Mouse (Mus musculus) spleen, adult 18-20 months (tissue): ENCODE measurements around the gene Zmynd15.
"Not testable (repeated sequence)": the region's sequence is repeated elsewhere in the genome, so short reads cannot be mapped to it uniquely, and the experiment has no call there.

Experiments
- DNase-seq, 2 experiments: peaks; one replicate each; pipeline ENCODE4 v3.0.0; 2022; ENCODE audit warnings: mixed read lengths in 2 of 2

Zmynd15 gene

DNA sequence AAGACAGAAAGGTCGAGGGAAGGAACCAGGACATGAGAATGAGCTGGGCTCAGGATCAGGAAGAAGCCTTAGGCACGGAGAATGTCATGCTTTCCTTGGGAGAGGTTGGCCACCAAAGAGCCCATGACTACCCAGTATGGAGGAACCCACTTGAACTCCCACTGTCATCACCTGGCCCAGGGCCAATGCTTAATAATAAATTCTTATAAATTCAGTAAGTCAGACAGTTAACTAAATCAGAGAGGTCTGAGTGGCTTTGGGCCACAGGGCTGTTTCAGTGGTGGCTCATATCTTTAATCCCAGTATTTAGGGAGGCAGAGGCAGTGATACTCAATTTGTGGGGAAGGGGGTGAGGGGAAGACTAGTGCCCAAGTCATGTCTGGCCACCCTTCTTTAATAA, 8.3 kb upstream of the Zmynd15 start:
- DNase-seq, result no peak

- DNase-seq, result peak; percentile 90 to 93
Measured at GRCm38 (mm10) chr11:70451797-70452498, 7.3 kb upstream of the Zmynd15 start, which contains the start of gene Med11. Gene Med11, plus strand, starts transcription at chr11:70451919.

- peak in 1 of 2 experiments; percentile 35 for DNase-seq
Measured at GRCm38 (mm10) chr11:70453261-70454044, 5.8 kb upstream of the Zmynd15 start.

- DNase-seq, result no peak
Measured at GRCm38 (mm10) chr11:70459601-70460101, 418 bp downstream of the Zmynd15 start, which contains the start of gene Cxcl16. Gene Cxcl16, minus strand, starts transcription at chr11:70459984.

DNA sequence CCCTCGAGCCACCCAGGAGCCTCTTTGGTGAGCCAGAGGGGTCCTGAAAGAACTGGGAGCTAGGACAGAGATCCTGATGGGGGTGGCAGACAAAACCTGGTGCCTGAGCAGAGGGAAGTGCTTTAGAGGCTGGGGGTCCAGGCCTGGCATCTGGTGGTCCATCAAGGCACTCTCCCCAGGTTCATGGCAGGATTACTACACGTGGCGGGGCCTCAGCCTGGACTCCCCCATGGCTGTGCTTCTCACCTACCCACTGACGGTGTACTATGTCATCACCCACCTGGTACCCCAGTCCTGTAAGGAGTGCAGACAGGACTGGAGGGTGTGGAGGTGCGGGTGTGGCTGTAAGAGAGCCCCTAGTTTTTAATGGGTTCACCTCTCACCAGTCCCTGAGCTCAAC, 4.7 kb downstream of the Zmynd15 start:
- no peak for DNase-seq

- no peak for DNase-seq
Measured at GRCm38 (mm10) chr11:70465211-70465610, 6.0 kb downstream of the Zmynd15 start.

DNA sequence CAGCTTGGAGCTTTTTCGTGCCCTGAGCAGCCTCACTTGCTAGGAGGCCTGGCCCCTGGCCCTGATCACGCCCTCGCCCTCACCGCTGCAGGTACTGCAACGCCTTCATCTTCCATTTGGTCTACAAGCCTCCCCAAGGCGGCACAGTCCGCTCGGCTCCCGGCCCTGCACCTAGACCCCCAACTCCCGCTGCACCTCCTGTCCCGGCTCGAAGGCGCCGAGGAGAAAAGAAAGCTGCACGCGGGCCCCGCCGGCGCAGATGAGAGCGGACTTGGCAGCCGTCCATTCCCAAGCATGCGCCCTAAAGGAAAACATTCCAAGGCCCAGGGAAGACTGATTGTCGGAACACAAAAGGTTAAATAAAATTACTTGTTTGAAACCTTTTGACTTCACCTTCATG, 6.6 kb downstream of the Zmynd15 start:
- DNase-seq, result no peak

GRCm38 (mm10) chr11:70467902-70468619, 8.8 kb downstream of the Zmynd15 start:
- no peak for DNase-seq

DNA sequence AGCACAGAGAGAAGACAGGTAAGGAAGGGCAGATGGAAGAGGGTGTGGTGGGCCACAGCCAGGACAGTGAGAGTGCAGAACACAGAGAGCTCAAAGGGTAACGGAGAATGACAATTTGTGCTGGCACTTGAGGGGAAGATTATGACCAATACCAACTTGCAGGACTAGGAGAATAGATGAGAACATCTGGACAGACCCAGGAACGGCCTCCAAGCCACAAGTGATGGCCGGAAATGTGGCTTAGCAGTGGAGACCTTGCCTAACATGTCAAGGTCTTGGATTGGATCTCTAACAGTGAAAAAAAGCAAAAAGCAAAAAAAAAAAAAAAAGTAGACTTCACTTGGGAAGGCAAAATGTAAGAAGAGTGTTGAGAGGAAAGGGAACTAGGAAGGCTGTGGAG, 10.5 kb downstream of the Zmynd15 start:
- DNase-seq, result no peak

GRCm38 (mm10) chr11:70472716-70473115, 13.5 kb downstream of the Zmynd15 start:
- no peak for DNase-seq

GRCm38 (mm10) chr11:70473291-70473690, 14.1 kb downstream of the Zmynd15 start:
- not testable (repeated sequence) for DNase-seq

GRCm38 (mm10) chr11:70474872-70475534, 15.8 kb downstream of the Zmynd15 start:
- DNase-seq, result no peak

DNA sequence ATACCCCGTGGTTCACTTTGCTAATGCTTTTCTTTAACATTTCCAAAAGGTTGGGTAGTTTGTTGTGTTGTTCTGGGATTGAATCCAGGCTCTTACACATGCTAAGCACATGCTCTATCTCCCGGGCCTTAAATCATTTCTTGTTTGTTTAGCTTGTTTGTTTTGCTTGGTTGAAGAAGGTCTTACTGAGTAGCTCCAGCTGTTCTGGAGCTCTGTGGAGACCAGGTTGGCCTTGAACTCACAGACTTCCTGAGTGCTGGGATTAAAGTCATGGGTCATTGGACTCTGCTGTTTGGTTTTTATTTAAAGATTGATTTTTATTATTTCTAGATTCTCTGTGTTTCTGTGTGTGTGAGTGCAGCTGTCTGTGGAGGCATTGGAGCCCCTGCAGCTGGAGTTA, 26.3 kb downstream of the Zmynd15 start:
- DNase-seq, result no peak

GRCm38 (mm10) chr11:70487816-70488215, 28.6 kb downstream of the Zmynd15 start:
- no peak for DNase-seq

DNA sequence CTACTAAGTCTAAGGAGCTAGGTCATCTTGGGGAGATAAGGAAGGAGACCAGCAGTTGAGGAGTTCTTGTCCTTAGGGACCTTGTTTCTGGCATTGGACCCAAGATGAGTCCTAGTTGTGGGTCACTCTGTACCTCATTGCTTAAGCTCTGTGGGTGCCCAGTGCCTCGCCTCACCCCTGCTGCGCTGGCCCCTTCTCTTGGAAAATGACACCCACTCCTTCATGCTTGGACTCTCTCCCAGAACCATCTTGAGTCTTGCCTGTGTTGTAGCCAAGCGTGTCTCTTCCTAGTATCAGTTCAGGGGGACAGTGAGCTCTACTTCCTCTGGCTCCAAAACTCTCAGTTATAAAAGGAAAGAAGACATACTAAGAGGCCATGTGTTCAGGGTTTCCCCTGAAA, 29.9 kb downstream of the Zmynd15 start:
- no peak for DNase-seq

DNA sequence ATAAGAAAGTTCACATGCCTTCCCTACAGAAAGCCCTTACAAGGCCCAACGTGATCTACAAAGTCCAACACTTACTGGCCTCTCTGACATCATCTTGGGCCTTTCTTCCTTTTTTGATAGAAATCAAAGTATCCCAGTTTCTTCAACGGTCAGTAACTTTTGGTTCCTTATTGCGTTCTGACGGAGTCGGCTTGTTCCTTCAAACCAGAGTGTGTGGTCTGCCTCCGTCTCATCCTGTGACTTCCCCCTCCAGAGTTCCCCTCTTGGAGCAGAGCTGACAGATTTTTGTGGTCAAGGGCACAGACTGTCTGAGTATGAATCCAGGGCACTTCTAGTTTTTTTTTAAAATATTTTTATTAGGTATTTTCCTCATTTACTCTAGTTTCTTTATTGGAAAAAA, 30.5 kb downstream of the Zmynd15 start:
- DNase-seq, result no peak

DNA sequence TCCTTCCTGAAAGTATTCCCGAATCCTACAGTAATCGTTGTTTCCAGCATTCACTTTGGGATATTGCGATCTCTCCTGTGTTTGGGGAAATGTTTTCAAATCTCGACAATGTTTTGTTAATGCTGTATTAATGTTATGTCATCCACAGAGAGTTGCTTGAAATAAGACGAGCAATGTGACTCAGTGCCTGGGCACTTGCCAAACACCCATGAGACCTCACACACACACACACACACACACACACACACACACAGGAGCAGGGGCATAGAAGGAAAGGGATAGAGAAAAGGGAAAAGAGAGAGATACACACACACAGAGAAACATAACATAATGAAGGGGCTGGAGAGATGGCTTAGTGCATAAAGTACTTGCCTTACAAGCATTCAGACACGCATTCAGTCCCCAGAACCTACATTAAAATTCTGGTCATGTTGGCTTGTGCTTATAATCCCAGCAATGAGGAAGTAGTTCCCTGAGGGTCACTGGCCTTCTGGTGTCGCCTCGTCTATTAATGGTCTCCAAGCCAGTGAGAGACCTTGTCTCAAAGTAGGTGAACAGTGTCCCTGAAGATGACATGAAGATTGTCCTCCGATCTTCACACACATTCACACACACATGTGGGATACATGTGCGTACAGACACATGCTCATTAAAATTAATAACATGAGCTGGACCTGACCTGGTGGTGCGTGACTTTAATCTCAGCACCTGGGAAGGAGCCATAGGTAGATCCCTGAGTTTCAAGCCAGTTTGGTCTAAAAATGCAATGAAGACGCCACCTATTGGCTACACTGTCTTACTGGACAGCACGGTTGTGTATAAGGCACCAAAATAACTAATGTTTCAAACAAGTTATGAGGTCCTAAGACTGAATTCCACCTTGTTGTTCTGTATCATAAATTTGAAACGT, 40.6 kb downstream of the Zmynd15 start:
- no peak for DNase-seq

DNA sequence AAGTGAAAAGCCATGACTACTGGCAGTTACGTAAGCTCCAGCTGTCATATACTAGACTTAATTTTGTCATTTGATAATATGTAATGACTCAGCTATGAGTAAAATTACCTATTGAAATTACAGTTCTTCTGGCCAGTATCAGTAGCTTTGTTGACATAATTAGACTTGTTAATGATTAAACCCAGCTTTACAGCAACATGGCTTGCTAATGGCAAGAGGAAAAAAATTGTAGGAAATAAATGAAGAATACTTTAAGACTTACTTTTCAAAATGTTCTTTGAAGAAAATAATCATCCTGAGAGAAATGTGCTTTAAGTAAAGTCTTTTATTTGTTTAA, 41.2 kb downstream of the Zmynd15 start:
- no peak for DNase-seq

DNA sequence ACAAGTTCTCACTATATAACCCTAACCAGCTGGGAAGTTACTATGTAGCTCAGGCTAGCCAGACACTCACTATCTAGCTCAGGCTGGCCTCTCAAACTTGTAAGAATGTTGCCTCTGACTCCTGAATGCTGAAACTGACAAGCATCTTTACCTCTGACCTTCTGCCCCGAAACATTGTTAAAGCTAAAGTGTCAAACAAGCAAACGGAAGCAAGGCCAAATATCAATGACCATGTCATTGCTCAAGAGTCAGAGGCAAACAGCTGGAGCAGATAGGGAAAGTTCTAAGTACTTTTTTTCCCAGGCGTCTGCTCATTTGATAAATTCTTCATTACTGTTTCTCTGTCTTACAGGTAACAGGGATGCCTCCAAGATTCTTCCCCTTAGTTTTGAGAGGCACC, 42.8 kb downstream of the Zmynd15 start:
- DNase-seq, result no peak

DNA sequence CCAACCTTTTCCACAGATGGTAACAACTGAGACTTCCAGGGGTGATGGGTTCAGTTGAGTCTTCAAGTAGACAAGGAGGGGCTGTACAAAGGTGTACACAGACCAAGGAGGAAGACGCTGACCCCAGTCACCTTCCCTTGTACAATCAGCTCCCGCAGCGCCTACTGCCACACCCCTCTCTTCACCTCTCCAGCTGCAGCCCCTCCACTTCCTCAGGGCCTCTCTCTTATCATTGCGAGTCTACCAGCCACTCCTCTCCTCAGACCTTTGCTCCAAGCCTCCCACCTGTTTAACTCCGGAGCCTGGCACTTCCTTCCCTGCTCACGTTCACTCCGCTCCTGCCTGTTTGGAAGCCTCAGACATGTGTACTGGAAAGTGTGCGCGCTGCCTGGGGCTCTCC, 45.7 kb downstream of the Zmynd15 start, which contains the start of gene Tm4sf5:
Tm4sf5 (plus strand) TSS at position 275 of the 400 bp plus-strand sequence.
- DNase-seq, result no peak

GRCm38 (mm10) chr11:70506385-70506784, 47.2 kb downstream of the Zmynd15 start:
- peak; percentile 42 to 76 for DNase-seq
